22 mouse cellular contexts compared by ENCODE assay signal in genomic region chr13:59499374-59499773, GRCm38 (mm10).
DNase-seq lines count a peak whose midpoint lies in the region; ATAC-seq and TF ChIP-seq lines count a peak whose summit lies in the region.
"Had no signal": no experiment of that assay in that cellular context is flagged by ENCODE, and none has a peak within 500 bp of the region (broad histone marks: within the 10 kb centered on the region; RNA-seq: fewer than 3 reads in every experiment).

No protein-coding gene starts in this region.

- no peaks in the 10 kb centered on the region for H3K9me3 ChIP-seq in heart, embryonic 12.5 days (replicated peaks)
- H3K9me3 ChIP-seq: hindbrain, embryonic 13.5 days; kidney, embryonic 15.5 days; limb, embryonic 10.5 days; liver, embryonic 12.5 days; midbrain, embryonic 10.5 days had no signal

- no peaks in the 10 kb centered on the region for H3K27me3 ChIP-seq in heart, embryonic 12.5 days (replicated peaks)
- H3K27me3 ChIP-seq: CH12.LX; heart, embryonic 13.5 days; hindbrain, embryonic 13.5 days; kidney, embryonic 15.5 days; liver, embryonic 12.5 days had no signal

- H3K4me2 ChIP-seq in heart, embryonic 12.5 days = no peak overlapping the region
- H3K4me2 ChIP-seq: heart, embryonic 13.5 days; hindbrain, embryonic 13.5 days; kidney, embryonic 15.5 days; liver, embryonic 12.5 days; lung, embryonic 14.5 days had no signal

- peak; percentile 38 to 43 for DNase-seq in cerebellum, adult 18-20 months
- no peak for DNase-seq in cerebellum, postnatal 14 days
- DNase-seq in heart, adult 18-20 months = peak; percentile 73 to 77
- no peak for DNase-seq in left cerebral cortex, adult 2 months (ENCODE audit: extremely low spot score in 1 of 2, low spot score in 2 of 2)
- no peak for DNase-seq in left cerebral cortex, postnatal 4 days
- peak; percentile 61 to 76 for DNase-seq in heart, postnatal 14 days
- no peak for DNase-seq in layer of hippocampus, adult 18-20 months (ENCODE audit: low spot score in 2 of 2)
- DNase-seq: forebrain, postnatal 0 days; lung, embryonic 14.5 days; right cerebral cortex, postnatal 14 days; thymus, postnatal 36 days had no signal

- no peak overlapping the region for H3K4me3 ChIP-seq in heart, embryonic 12.5 days
- H3K4me3 ChIP-seq in left cerebral cortex, adult 2 months = no peak overlapping the region
- H3K4me3 ChIP-seq: forebrain, embryonic 10.5 days; heart, embryonic 13.5 days; hindbrain, embryonic 13.5 days; kidney, embryonic 15.5 days; limb, embryonic 10.5 days; liver, embryonic 12.5 days; midbrain, embryonic 10.5 days had no signal

- no peak overlapping the region for H3K27ac ChIP-seq in heart, embryonic 12.5 days (ENCODE audit: poor library complexity, severe bottlenecking)
- H3K27ac ChIP-seq in left cerebral cortex, adult 2 months = peak overlapping the region; percentile 12; the same call in 1 of the 2 replicates
- H3K27ac ChIP-seq: forebrain, embryonic 10.5 days; heart, embryonic 13.5 days; hindbrain, embryonic 13.5 days; kidney, embryonic 15.5 days; limb, embryonic 10.5 days; macrophage; midbrain, embryonic 10.5 days had no signal

- peaks cover 5% of the 10 kb centered on the region for H3K4me1 ChIP-seq in heart, embryonic 12.5 days (replicated peaks)

- no peak overlapping the region for H3K9ac ChIP-seq in heart, embryonic 12.5 days
- H3K9ac ChIP-seq: forebrain, postnatal 0 days; heart, embryonic 13.5 days; hindbrain, embryonic 13.5 days; kidney, embryonic 15.5 days; liver, embryonic 12.5 days; lung, embryonic 14.5 days had no signal

- 90% methylated on average over 2 of the region's 2 CpGs for WGBS in heart, embryonic 12.5 days

- ATAC-seq in heart, embryonic 12.5 days (ENCODE audit: insufficient number of reproducible peaks, low FRiP score) = no peak
- ATAC-seq: forebrain, postnatal 0 days; inflammation-experienced regulatory T-cells, adult 6 months; liver, embryonic 12.5 days had no signal

- intact Hi-C loops in left cerebral cortex, adult 2 months (cut with DNase I) = no loop called here
- intact Hi-C loops in left cerebral cortex, postnatal 4 days (cut with DNase I) = no loop called here
- intact Hi-C loops in heart, postnatal 14 days (cut with DNase I) = no loop called here

- H3K36me3 ChIP-seq in heart, embryonic 12.5 days = peaks cover 29% of the 10 kb centered on the region

- TF ChIP-seq CTCF in left cerebral cortex, adult 2 months (IDR thresholded peaks at IDR 0.05) = no peak

Comparison
In these comparisons a context has a peak if more than half of its experiments do, and no peak if none do; other contexts are left out.
1. DNase-seq: peak in cerebellum, adult 18-20 months (2 of 2), heart, adult 18-20 months (2 of 2) and heart, postnatal 14 days (2 of 2); none in cerebellum, postnatal 14 days (0 of 2), left cerebral cortex, adult 2 months (0 of 2), left cerebral cortex, postnatal 4 days (single experiment) and layer of hippocampus, adult 18-20 months (0 of 2).